Mouse (Mus musculus) hindbrain, embryonic 16.5 days (tissue): ENCODE data around the gene Foxp1. TPM values are rescaled to one million over a fixed set of nuclear protein-coding genes. Genes with fewer than 3 reads are reported as not detected.

Experiments used
- ATAC-seq: fragments of 200-750 bp; cut with Nextera tagmentation; 2 replicates; pipeline ENCODE4 v1.8.0; 2017; ENCODE audit warnings: moderate TSS enrichment, moderate library complexity
- H3K27ac ChIP-seq: fragments of 300-500 bp; sonication (generic); 2 replicates; pipeline ENCODE4 v1.5.1; 2014; ENCODE audit warnings: low read depth, mild to moderate bottlenecking, control low read depth, low read length, moderate library complexity
- H3K27me3 ChIP-seq: fragments of 300-500 bp; sonication (generic); replicated peaks from 2 replicates; pipeline ENCODE4 v1.6.1; 2014; ENCODE audit warnings: low read length; ENCODE audit not compliant: control insufficient read depth, insufficient read depth
- H3K36me3 ChIP-seq: fragments of 300-500 bp; sonication (generic); 2 replicates; pipeline ENCODE4 v1.6.1; 2014; ENCODE audit warnings: mild to moderate bottlenecking, low read length, moderate library complexity, mixed read lengths; ENCODE audit not compliant: control insufficient read depth, insufficient read depth
- H3K4me1 ChIP-seq: fragments of 300-500 bp; sonication (generic); 2 replicates; pipeline ENCODE4 v1.6.1; 2014; ENCODE audit warnings: low read depth, low read length; ENCODE audit not compliant: control insufficient read depth, insufficient read depth
- H3K4me2 ChIP-seq: fragments of 300-500 bp; sonication (generic); 2 replicates; pipeline ENCODE4 v1.6.1; 2014; ENCODE audit warnings: mild to moderate bottlenecking, low read length, control low read depth, moderate library complexity
- H3K4me3 ChIP-seq: fragments of 300-500 bp; sonication (generic); 2 replicates; pipeline ENCODE4 v1.5.1; 2014; ENCODE audit warnings: mild to moderate bottlenecking, low read length, control low read depth, moderate library complexity
- H3K9ac ChIP-seq: fragments of 300-500 bp; sonication (generic); 2 replicates; pipeline ENCODE4 v1.6.1; 2014; ENCODE audit warnings: low read depth, mild to moderate bottlenecking, control low read depth, low read length, moderate library complexity
- H3K9me3 ChIP-seq: fragments of 300-500 bp; sonication (generic); 2 replicates; pipeline ENCODE4 v1.6.1; 2014; ENCODE audit warnings: mild to moderate bottlenecking, low read length, moderate library complexity; ENCODE audit not compliant: control insufficient read depth
- WGBS: fragments of 180-500 bp; shearing (Covaris S2); extraction: QIAGEN DNeasy Blood & Tissue Kit; methylation state at CpG from one replicate; pipeline ENCODE4 v1.1.7; 2014; 5-methylcytosine and 5-hydroxymethylcytosine counted together
- polyA plus RNA-seq: library from polyadenylated mRNA; unstranded; fragments of >200 nt; fragmentation: Nextera tagmentation; extraction: Ambion mirVana; gene quantifications from 2 replicates; pipeline ENCODE4 v1.2.1, GENCODE M21; 2015

Gene Foxp1
- polyA plus RNA-seq, 1 experiment from 2014 or later, result 47.8 TPM

GRCm38 (mm10) chr6:99143756-99144036 lies 378.8 kb downstream of the Foxp1 start:
- H3K27ac ChIP-seq, result no peak overlapping the region
- no peak overlapping the region for H3K4me3 ChIP-seq
- no peak overlapping the region for H3K9ac ChIP-seq
- no peaks in the 10 kb centered on the region for H3K4me1 ChIP-seq
- no peaks in the 10 kb centered on the region for H3K36me3 ChIP-seq
- no peaks in the 10 kb centered on the region for H3K27me3 ChIP-seq
- H3K9me3 ChIP-seq, result no peaks in the 10 kb centered on the region
- no peak overlapping the region for H3K4me2 ChIP-seq
- ATAC-seq, result no peak
- 83% methylated on average over 4 of the region's 4 CpGs for WGBS

- 70% methylated on average over 10 of the region's 10 CpGs for WGBS
- no peaks in the 10 kb centered on the region for H3K9me3 ChIP-seq
- no peak overlapping the region for H3K9ac ChIP-seq
These were observed 379.4 kb downstream of the Foxp1 start for GRCm38 (mm10) chr6:99142900-99143755.

GRCm38 (mm10) chr6:99138041-99138440 lies 384.5 kb downstream of the Foxp1 start:
- no peak overlapping the region for H3K27ac ChIP-seq
- H3K9ac ChIP-seq, result no peak overlapping the region
- no peaks in the 10 kb centered on the region; the same call in none of the 2 replicates for H3K4me1 ChIP-seq
- H3K4me3 ChIP-seq, result no peak overlapping the region
- WGBS, result 52% methylated on average over 11 of the region's 11 CpGs
- H3K27me3 ChIP-seq, result no peaks in the 10 kb centered on the region
- no peaks in the 10 kb centered on the region for H3K36me3 ChIP-seq
- H3K4me2 ChIP-seq, result no peak overlapping the region
- ATAC-seq, result no peak
- no peaks in the 10 kb centered on the region for H3K9me3 ChIP-seq

More at GRCm38 (mm10) chr6:99142900-99143755, 379.4 kb downstream of the Foxp1 start:
- no peak for ATAC-seq
- Histone ChIP-seq H3K4me3 (no peak overlapping the region), H3K36me3 (no peaks in the 10 kb centered on the region), H3K4me1 (no peaks in the 10 kb centered on the region; the same call in 1 of the 2 replicates), H3K4me2 (no peak overlapping the region), H3K27ac (no peak overlapping the region), H3K27me3 (no peaks in the 10 kb centered on the region)

- H3K4me2 ChIP-seq, result no peak overlapping the region
- H3K27ac ChIP-seq, result no peak overlapping the region
- no peaks in the 10 kb centered on the region for H3K36me3 ChIP-seq
- H3K4me1 ChIP-seq, result no peaks in the 10 kb centered on the region; the same call in none of the 2 replicates
- H3K9ac ChIP-seq, result no peak overlapping the region
- 61% methylated on average over 11 of the region's 11 CpGs for WGBS
- H3K4me3 ChIP-seq, result no peak overlapping the region
- no peaks in the 10 kb centered on the region for H3K27me3 ChIP-seq
- ATAC-seq, result no peak
- H3K9me3 ChIP-seq, result no peaks in the 10 kb centered on the region
These were observed 385.4 kb downstream of the Foxp1 start for GRCm38 (mm10) chr6:99137071-99137470.

- Histone ChIP-seq H3K36me3 (no peaks in the 10 kb centered on the region), H3K27ac (no peak overlapping the region), H3K9me3 (no peaks in the 10 kb centered on the region), H3K4me1 (no peaks in the 10 kb centered on the region; the same call in none of the 2 replicates), H3K4me2 (no peak overlapping the region), H3K27me3 (no peaks in the 10 kb centered on the region), H3K4me3 (no peak overlapping the region), H3K9ac (no peak overlapping the region)
- WGBS, result 16% methylated on average over 11 of the region's 11 CpGs
- ATAC-seq, result no peak
These were observed 386.4 kb downstream of the Foxp1 start for GRCm38 (mm10) chr6:99135938-99136729.

- H3K4me3 ChIP-seq, result no peak overlapping the region
- H3K4me2 ChIP-seq, result no peak overlapping the region
- no peaks in the 10 kb centered on the region for H3K36me3 ChIP-seq
- WGBS, result 50% methylated on average over 4 of the region's 4 CpGs
- no peaks in the 10 kb centered on the region for H3K9me3 ChIP-seq
- H3K9ac ChIP-seq, result no peak overlapping the region
- no peak for ATAC-seq
- H3K4me1 ChIP-seq, result no peaks in the 10 kb centered on the region
- H3K27me3 ChIP-seq, result no peaks in the 10 kb centered on the region
- H3K27ac ChIP-seq, result no peak overlapping the region
These were observed 390.7 kb downstream of the Foxp1 start for GRCm38 (mm10) chr6:99131815-99132214.

- 66% methylated on average over 10 of the region's 10 CpGs for WGBS
- no peaks in the 10 kb centered on the region for H3K4me1 ChIP-seq
- H3K27ac ChIP-seq, result no peak overlapping the region
- H3K9me3 ChIP-seq, result no peaks in the 10 kb centered on the region
- H3K27me3 ChIP-seq, result no peaks in the 10 kb centered on the region
- ATAC-seq, result no peak
- no peak overlapping the region for H3K4me3 ChIP-seq
- H3K9ac ChIP-seq, result no peak overlapping the region
- no peak overlapping the region for H3K4me2 ChIP-seq
- H3K36me3 ChIP-seq, result no peaks in the 10 kb centered on the region
These were observed 391.6 kb downstream of the Foxp1 start for GRCm38 (mm10) chr6:99130758-99131410.

- H3K4me3 ChIP-seq, result no peak overlapping the region
- no peak overlapping the region for H3K27ac ChIP-seq
- no peaks in the 10 kb centered on the region for H3K36me3 ChIP-seq
- no peaks in the 10 kb centered on the region for H3K4me1 ChIP-seq
- WGBS, result 89% methylated on average over 9 of the region's 9 CpGs
- no peak overlapping the region for H3K4me2 ChIP-seq
- H3K27me3 ChIP-seq, result no peaks in the 10 kb centered on the region
- H3K9ac ChIP-seq, result no peak overlapping the region
- no peak for ATAC-seq
- H3K9me3 ChIP-seq, result no peaks in the 10 kb centered on the region
These were observed 395.8 kb downstream of the Foxp1 start for GRCm38 (mm10) chr6:99126717-99127116.
